Mouse (Mus musculus) forebrain, embryonic 11.5 days (tissue): ENCODE measurements around the gene Atg2a. TPM values are rescaled to one million over a fixed set of nuclear protein-coding genes. Genes with fewer than 3 reads are reported as not detected.

ENCODE experiments used
- ATAC-seq: fragments of 200-750 bp; cut with Nextera tagmentation; replicated peaks from 2 replicates; pipeline ENCODE4 v1.8.0; 2017; ENCODE audit warnings: moderate TSS enrichment; ENCODE audit not compliant: low FRiP score
- DNase-seq: peaks from one replicate; pipeline ENCODE4 v3.0.0-alpha.2; 2017; ENCODE audit warnings: low spot score
- H3K27ac ChIP-seq: fragments of 300-500 bp; sonication (generic); 2 replicates; pipeline ENCODE4 v1.5.1; 2014; ENCODE audit warnings: low read depth, low read length
- H3K27me3 ChIP-seq: fragments of 300-500 bp; sonication (generic); 2 replicates; pipeline ENCODE4 v1.6.1; 2014; ENCODE audit warnings: mild to moderate bottlenecking, low read length, mixed read lengths; ENCODE audit not compliant: control insufficient read depth, insufficient read depth
- H3K36me3 ChIP-seq: fragments of 300-500 bp; sonication (generic); 2 replicates; pipeline ENCODE4 v1.6.1; 2014; ENCODE audit warnings: mild to moderate bottlenecking, low read length, moderate library complexity, mixed read lengths; ENCODE audit not compliant: control insufficient read depth, insufficient read depth
- H3K4me1 ChIP-seq: fragments of 300-500 bp; sonication (generic); replicated peaks from 2 replicates; pipeline ENCODE4 v1.6.1; 2014; ENCODE audit warnings: low read length, mixed read lengths; ENCODE audit not compliant: control insufficient read depth, insufficient read depth
- H3K4me2 ChIP-seq: fragments of 300-500 bp; sonication (generic); 2 replicates; pipeline ENCODE4 v1.6.1; 2014; ENCODE audit warnings: low read depth, mild to moderate bottlenecking, low read length, moderate library complexity, mixed read lengths; ENCODE audit not compliant: severe bottlenecking
- H3K4me3 ChIP-seq: fragments of 300-500 bp; sonication (generic); 2 replicates; pipeline ENCODE4 v1.5.1; 2014; ENCODE audit warnings: low read depth, low read length
- H3K9ac ChIP-seq: fragments of 300-500 bp; sonication (generic); 2 replicates; pipeline ENCODE4 v1.6.1; 2014; ENCODE audit warnings: low read length
- H3K9me3 ChIP-seq: fragments of 300-500 bp; sonication (generic); 2 replicates; pipeline ENCODE4 v1.6.1; 2016; ENCODE audit warnings: low read length, mixed read lengths; ENCODE audit not compliant: control insufficient read depth
- WGBS: fragments of 180-500 bp; shearing (Covaris S2); extraction: QIAGEN DNeasy Blood & Tissue Kit; methylation state at CpG from one replicate; pipeline ENCODE4 v1.1.7; 2014; 5-methylcytosine and 5-hydroxymethylcytosine counted together
- polyA plus RNA-seq: library from polyadenylated mRNA; unstranded; fragments of >200 nt; fragmentation: Nextera tagmentation; extraction: Ambion mirVana; gene quantifications from 2 replicates; pipeline ENCODE4 v1.2.1, GENCODE M21; 2014

The Atg2a gene
- polyA plus RNA-seq, 1 experiment from 2014 or later, result 12.3 TPM

DNA sequence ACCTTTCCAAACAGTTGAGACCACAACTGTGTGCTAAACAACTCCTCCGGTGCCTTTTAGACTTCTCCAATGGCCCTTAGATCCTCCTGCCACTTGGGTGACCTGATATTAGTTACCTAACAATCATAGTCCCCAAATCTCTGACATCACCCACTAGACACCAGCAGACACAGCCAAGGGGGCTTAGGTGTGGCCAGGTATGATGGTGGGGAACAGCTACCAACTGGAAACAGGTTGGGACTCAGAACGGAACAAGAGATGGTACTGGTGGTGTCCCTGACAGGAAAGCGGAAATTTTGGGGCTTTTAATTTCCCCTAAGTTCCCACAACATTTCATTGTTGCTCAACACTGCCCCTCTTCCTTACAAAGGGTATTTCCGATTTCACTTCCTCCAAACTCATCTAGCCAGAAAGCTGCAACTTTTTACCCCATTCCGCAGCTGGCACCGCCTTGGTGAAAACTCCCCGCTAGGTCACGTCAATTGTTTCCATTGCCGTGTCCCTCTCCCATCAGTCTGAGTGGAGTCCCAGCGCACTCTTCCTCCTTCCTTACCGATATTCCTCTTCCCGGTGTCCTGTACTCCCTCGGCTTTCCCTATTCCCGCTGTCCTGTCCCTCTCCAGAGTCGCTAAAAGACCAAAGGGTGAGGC lies 34.4 kb downstream of the Atg2a start:
- Histone ChIP-seq H3K4me2 (peak overlapping the region; percentile 95), H3K4me1 (peaks cover 18% of the 10 kb centered on the region), H3K9ac (peak overlapping the region; percentile 77), H3K36me3 (no peaks in the 10 kb centered on the region; the same call in 1 of the 2 replicates), H3K4me3 (peak overlapping the region; percentile 86), H3K9me3 (no peaks in the 10 kb centered on the region), H3K27me3 (no peaks in the 10 kb centered on the region), H3K27ac (peak overlapping the region; percentile 66)
- DNase-seq, result no peak
- no peak; the same call in 1 of the 2 replicates for ATAC-seq
- 7% methylated on average over 15 of the region's 15 CpGs for whole genome bisulfite sequencing

DNA sequence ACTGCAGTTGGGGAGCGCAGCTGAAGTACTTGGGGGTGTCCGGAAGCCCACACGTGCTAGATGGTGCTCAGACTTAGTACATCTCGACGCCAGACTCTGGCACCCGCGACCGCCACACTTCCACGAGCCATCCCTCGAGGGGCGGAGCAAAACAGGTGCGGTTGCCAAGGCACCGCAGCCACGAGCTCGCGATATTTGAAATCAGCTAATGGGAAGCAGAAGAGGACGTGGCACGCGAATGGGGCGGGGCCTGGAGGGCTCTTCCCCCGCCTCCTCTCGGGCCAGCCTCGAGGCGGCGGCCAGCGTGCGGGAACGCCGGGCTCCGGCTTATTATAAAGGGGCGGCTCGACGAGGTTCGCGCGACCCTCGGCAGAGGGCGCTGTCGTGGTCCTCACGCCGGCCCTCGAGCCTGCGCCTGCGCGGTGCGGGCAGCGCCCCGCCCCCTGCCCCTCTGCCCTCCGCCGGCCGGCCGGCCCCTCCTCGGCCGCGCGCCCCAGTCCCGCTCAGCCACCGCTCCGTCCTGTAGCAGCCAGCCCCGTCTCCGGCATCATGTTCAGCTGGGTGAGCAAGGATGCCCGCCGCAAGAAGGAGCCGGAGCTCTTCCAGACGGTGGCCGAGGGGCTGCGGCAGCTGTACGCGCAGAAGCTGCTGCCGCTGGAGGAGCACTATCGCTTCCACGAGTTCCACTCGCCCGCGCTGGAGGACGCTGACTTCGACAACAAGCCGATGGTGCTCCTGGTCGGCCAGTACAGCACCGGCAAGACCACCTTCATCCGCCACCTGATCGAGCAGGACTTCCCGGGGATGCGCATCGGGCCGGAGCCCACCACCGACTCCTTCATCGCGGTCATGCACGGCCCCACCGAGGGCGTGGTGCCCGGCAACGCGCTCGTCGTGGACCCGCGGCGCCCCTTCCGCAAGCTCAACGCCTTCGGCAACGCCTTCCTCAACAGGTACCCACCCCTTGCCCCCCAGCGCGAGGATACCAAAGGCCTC lies 35.3 kb downstream of the Atg2a start, which contains the start of gene Ehd1:
Ehd1 (plus strand) TSS at position 300 of the 996 bp plus-strand sequence.
- H3K27ac ChIP-seq, result peak within 1 kb of the TSS; percentile 66
- no peaks in the 10 kb centered on the region; the same call in 1 of the 2 replicates for H3K36me3 ChIP-seq
- peaks cover 18% of the 10 kb centered on the region for H3K4me1 ChIP-seq
- H3K9me3 ChIP-seq, result no peaks in the 10 kb centered on the region
- peak within 1 kb of the TSS; percentile 86 for H3K4me3 ChIP-seq
- peak within 1 kb of the TSS; percentile 95 for H3K4me2 ChIP-seq
- no peaks in the 10 kb centered on the region for H3K27me3 ChIP-seq
- H3K9ac ChIP-seq, result peak within 1 kb of the TSS; percentile 81
- ATAC-seq (peak; percentile 94), DNase-seq (peak; percentile 99)
- under 1% methylated on average over 106 of the region's 106 CpGs for WGBS

DNA sequence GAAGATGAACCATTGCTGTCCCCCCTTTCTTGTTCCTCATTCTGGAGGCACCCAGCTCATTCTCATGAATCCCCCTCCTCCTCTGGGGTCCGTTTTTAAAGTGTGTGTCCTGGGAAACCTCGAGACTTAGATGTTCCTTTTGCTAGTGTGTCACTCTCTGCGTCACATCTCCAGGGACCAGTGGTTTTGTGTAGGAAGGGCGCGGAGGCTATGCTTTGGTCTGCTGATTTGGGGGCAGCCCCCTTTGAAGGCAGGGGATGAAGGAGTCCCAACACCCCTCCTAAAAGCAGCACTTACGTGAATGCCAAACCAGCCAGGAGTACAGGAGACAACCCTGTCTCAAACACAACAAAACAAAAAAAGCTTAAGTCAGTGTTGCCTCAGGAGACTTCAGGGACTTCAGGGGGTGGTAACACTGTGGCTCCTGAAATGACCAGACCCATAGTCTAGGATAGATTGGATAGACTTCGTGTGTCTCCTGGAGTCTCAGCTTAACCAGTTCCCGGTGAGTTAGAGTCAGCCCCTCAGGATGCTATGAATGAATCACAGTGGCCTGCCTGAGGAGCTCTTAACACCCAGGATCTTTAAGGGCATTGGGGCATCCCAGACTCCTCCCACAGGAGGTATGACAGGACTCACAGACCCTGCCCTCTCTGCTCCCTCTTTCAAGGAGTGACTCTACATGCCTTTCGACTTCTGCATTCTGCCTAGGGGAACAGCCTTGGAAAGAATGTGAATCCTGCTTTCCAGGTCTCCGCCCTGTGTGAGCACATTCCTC lies 36.4 kb downstream of the Atg2a start:
- Histone ChIP-seq H3K9ac (peak overlapping the region; percentile 81), H3K27ac (no peak overlapping the region), H3K36me3 (no peaks in the 10 kb centered on the region; the same call in 1 of the 2 replicates), H3K4me2 (peak overlapping the region; percentile 95), H3K9me3 (no peaks in the 10 kb centered on the region), H3K4me1 (peaks cover 18% of the 10 kb centered on the region), H3K4me3 (peak overlapping the region; percentile 86), H3K27me3 (no peaks in the 10 kb centered on the region)
- DNase-seq, result peak; percentile 58
- ATAC-seq, result no peak
- WGBS, result 10% methylated on average over 10 of the region's 10 CpGs

DNA sequence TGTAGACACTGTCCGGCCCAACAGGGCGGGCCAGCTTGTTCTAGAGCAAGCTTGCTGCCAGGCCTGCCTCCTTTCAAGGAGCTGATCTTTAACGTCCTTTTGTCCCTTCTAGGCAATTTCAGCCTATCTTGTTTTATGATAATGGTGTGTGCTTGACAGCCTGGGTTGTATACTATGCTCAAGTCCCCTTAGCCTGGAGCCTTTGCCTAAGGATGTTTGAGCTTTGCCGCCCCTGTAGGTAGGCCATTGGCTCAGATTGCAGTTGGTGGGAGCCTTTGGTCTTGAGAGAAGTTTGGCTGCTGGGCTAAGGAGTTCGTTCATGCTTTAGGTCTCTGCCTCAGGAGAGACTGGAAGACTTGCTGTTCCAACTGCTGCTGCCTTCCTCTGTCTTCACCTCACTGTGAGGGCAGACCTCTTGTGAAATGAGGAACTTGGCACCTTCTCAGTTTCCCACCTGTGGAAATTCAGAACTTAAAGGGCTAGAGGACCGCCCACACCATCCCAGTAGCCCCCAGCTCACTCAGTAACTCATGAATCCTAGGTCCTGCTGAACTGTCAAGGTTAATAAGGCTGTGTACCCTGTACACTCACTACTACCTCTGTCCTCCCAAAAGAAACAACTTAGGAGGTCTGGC lies 37.1 kb downstream of the Atg2a start:
- Histone ChIP-seq H3K4me1 (peaks cover 18% of the 10 kb centered on the region), H3K4me2 (peak overlapping the region; percentile 95), H3K9ac (peak overlapping the region; percentile 81), H3K27ac (no peak overlapping the region), H3K4me3 (peak overlapping the region; percentile 86), H3K36me3 (peaks cover 2% of the 10 kb centered on the region; the same call in 1 of the 2 replicates), H3K9me3 (no peaks in the 10 kb centered on the region), H3K27me3 (no peaks in the 10 kb centered on the region)
- ATAC-seq (no peak), DNase-seq (no peak)
- 39% methylated on average over 6 of the region's 6 CpGs for WGBS

DNA sequence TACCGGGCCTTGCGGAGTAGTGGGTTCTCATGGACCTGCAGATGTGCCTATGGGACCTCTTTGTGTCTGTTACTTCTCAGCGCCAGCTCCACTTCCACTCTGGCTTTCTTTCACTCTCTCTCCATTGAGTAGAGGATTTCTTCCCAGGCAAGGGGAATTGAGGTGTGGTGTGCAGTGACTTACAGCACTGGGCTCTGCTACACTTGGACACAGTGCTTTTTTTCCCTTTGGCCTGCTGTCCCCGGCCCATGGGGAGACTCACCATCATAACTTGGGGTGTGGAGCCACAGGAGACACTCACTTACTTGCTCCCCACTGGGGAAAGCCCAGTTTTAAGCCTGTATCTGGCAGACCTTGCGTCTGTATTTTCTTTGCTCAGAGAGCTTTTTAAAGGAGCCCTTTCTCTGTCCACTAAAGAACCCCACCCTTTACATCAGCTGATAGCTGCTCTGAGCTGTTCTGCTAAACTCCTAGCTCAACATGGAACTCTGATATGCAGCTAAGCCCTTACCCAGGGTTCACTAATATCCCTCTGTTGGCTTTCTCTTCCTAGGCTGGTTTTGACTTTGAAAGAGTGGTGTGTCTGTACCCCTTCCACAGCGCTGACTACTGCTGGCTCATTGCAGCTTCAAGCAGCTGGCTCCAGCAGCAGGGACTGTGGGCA lies 38.1 kb downstream of the Atg2a start:
- DNase-seq (no peak), ATAC-seq (no peak)
- 93% methylated on average over 6 of the region's 6 CpGs for WGBS
- peaks cover 2% of the 10 kb centered on the region; the same call in 1 of the 2 replicates for H3K36me3 ChIP-seq
- H3K4me2 ChIP-seq, result no peak overlapping the region
- H3K9ac ChIP-seq, result no peak overlapping the region
- no peaks in the 10 kb centered on the region for H3K9me3 ChIP-seq
- H3K27ac ChIP-seq, result peak overlapping the region; percentile 13; the same call in 1 of the 2 replicates
- peaks cover 18% of the 10 kb centered on the region for H3K4me1 ChIP-seq
- no peaks in the 10 kb centered on the region for H3K27me3 ChIP-seq
- no peak overlapping the region; the same call in 1 of the 2 replicates for H3K4me3 ChIP-seq

DNA sequence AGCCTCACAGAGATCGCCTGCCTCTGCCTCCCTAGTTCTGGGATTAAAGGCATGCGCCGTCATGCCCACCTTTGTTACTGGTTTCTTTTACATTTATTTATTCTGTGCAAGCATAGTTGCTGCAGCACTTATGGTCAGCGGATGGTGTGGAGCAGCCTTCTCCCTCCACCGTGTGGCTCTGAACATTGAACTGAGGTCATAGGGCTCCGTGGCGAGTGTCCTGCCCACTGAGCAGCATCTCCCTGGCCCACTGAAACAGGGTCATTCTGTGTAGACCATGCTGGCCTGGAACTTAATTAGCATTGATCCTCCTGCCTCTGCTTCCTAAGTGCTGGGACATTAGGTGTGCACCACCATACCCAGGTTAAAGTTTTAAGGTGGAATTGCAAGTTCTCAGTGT lies 39.1 kb downstream of the Atg2a start:
- H3K36me3 ChIP-seq, result peaks cover 2% of the 10 kb centered on the region; the same call in 1 of the 2 replicates
- no peaks in the 10 kb centered on the region for H3K27me3 ChIP-seq
- 90% methylated on average over 7 of the region's 7 CpGs for WGBS
- no peak overlapping the region for H3K4me3 ChIP-seq
- H3K27ac ChIP-seq, result no peak overlapping the region
- no peak overlapping the region for H3K4me2 ChIP-seq
- DNase-seq (no peak), ATAC-seq (no peak)
- H3K4me1 ChIP-seq, result peaks cover 15% of the 10 kb centered on the region
- H3K9ac ChIP-seq, result no peak overlapping the region
- no peaks in the 10 kb centered on the region for H3K9me3 ChIP-seq

DNA sequence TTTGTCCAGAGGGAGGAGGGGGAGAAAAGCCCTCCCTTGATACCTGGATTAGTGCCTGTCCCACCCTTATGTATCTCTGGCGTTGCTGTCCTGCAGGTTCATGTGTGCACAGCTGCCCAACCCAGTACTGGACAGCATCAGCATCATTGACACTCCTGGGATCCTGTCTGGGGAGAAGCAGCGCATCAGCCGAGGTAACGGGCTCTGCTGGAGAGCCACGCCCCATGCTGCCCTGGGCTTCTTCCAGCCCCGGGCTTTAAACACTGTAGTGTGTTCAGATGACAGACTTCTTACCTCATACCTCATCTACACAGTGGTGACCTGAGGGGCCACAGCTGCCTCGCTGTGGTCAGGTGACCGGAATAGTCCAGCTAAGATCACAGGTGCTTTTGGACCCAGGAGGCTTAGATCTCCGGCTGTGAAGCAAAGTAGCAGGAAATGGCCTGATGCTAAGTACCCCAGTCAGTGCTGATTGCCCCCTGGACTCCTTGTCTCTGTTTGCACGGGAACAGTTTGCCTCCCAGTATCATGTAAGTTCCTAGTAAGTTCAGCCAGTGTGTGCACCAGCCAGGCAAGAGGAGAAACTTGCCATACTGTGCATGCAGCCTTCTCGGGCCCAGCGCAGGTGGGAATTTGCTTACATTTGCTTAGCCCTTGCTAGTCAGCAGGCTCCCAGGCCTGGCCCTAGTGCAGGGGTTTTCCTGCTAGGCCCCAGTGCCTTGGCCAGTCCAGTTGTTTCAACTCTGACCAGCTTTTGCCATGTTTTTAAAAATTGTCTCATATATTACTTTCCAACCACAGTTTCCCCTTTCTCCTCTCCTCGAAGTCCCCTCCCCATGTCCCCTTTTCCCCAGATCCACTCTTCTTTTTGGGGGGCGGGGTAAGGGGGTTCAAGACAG lies 39.9 kb downstream of the Atg2a start:
- DNase-seq (no peak), ATAC-seq (no peak)
- no peak overlapping the region for H3K4me2 ChIP-seq
- H3K36me3 ChIP-seq, result peaks cover 2% of the 10 kb centered on the region; the same call in 1 of the 2 replicates
- no peak overlapping the region for H3K27ac ChIP-seq
- H3K9ac ChIP-seq, result no peak overlapping the region
- 86% methylated on average over 14 of the region's 14 CpGs for WGBS
- H3K4me1 ChIP-seq, result peaks cover 13% of the 10 kb centered on the region; the same call in 1 of the 2 replicates
- H3K4me3 ChIP-seq, result no peak overlapping the region
- no peaks in the 10 kb centered on the region for H3K27me3 ChIP-seq
- H3K9me3 ChIP-seq, result no peaks in the 10 kb centered on the region
